Mouse (Mus musculus): Measurements from ENCODE around the gene Dcdc2a.

DNA sequence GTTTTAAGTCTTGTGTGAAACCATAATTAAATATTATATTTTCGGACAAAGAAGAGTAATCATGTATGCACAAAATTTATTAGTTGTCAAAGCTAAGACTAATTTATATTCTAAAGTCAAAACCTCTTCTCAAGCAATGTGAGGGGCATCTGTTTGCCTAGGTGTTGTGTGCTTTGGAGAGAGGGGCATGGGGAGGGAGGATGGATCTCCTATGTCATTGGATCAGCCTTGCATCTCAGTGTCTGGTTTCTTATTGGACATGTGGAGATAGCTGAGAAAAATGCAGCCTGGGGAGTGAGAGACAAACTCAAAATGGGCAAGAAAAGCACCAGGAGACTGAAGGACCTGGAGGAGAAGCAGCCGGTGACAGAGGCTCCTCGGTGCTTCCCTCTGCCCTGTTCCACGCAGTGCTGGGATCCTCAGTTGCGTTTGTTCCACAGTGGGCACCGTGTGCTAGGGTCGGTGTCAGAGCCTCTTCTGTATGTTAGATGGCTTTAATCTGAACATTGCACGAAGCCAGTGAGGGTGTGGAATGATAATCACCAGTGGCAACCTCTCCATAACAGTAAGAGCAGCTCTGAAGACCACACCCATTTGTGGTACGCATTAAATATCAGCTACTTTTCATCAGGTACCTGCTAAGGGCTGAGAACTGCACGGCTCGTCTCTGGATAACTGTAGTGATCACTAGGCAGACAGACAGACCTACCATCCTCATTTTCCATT lies 133.8 kb downstream of the Dcdc2a start:
- TF ChIP-seq EP300 (IDR thresholded peaks at IDR 0.05; ENCODE audit: low read depth) (no peak), CTCF (IDR thresholded peaks at IDR 0.05; ENCODE audit: low read depth) (no peak)
